Mouse (Mus musculus) limb, embryonic 14.5 days (tissue): ENCODE data around the gene Olfr764-ps1. TPM values are rescaled to one million over a fixed set of nuclear protein-coding genes. Genes with fewer than 3 reads are reported as not detected.
"Not testable (repeated sequence)": the region's sequence is repeated elsewhere in the genome, so short reads cannot be mapped to it uniquely, and the experiment has no call there.

Source experiments
- ATAC-seq: fragments of 200-750 bp; cut with Nextera tagmentation; 2 replicates; pipeline ENCODE4 v1.8.0; 2017; ENCODE audit warnings: low read depth, moderate number of reproducible peaks, moderate TSS enrichment; ENCODE audit not compliant: low FRiP score
- DNase-seq: peaks from one replicate; pipeline ENCODE4 v3.0.0-alpha.2; 2015; ENCODE audit warnings: low spot score
- H3K27ac ChIP-seq: fragments of 300-500 bp; sonication (generic); replicated peaks from 2 replicates; pipeline ENCODE4 v1.5.1; 2014; ENCODE audit warnings: low read depth, mild to moderate bottlenecking, low read length, moderate library complexity, mixed read lengths
- H3K27me3 ChIP-seq: fragments of 300-500 bp; sonication (generic); 2 replicates; pipeline ENCODE4 v1.6.1; 2014; ENCODE audit warnings: low read length, mixed read lengths; ENCODE audit not compliant: control insufficient read depth, insufficient read depth
- H3K36me3 ChIP-seq: fragments of 300-500 bp; sonication (generic); 2 replicates; pipeline ENCODE4 v1.6.1; 2014; ENCODE audit warnings: mild to moderate bottlenecking, low read length, moderate library complexity, mixed read lengths; ENCODE audit not compliant: control insufficient read depth, insufficient read depth
- H3K4me1 ChIP-seq: fragments of 300-500 bp; sonication (generic); 2 replicates; pipeline ENCODE4 v1.6.1; 2014; ENCODE audit warnings: antibody characterized with exemption, low read length, mixed read lengths; ENCODE audit not compliant: control insufficient read depth, insufficient read depth
- H3K4me2 ChIP-seq: fragments of 300-500 bp; sonication (generic); replicated peaks from 2 replicates; pipeline ENCODE4 v1.6.1; 2014; ENCODE audit warnings: low read depth, mild to moderate bottlenecking, low read length, moderate library complexity; ENCODE audit not compliant: severe bottlenecking
- H3K4me3 ChIP-seq: fragments of 300-500 bp; sonication (generic); replicated peaks from 2 replicates; pipeline ENCODE4 v1.5.1; 2014; ENCODE audit warnings: low read length
- H3K9ac ChIP-seq: fragments of 300-500 bp; sonication (generic); 2 replicates; pipeline ENCODE4 v1.6.1; 2014; ENCODE audit warnings: mild to moderate bottlenecking, low read depth, low read length, moderate library complexity; ENCODE audit not compliant: severe bottlenecking
- H3K9me3 ChIP-seq: fragments of 300-500 bp; sonication (generic); 2 replicates; pipeline ENCODE4 v1.6.1; 2016; ENCODE audit warnings: low read length; ENCODE audit not compliant: control insufficient read depth
- POLR2A ChIP-seq: fragments of 200-500 bp; IDR thresholded peaks from 2 replicates; pipeline ENCODE4 v1.8.0; 2012; ENCODE audit warnings: inconsistent platforms, mild to moderate bottlenecking, moderate library complexity, borderline replicate concordance; ENCODE audit not compliant: insufficient read depth, insufficient read length; ENCODE audit errors: extremely low read depth
- WGBS: fragments of 180-500 bp; shearing (Covaris S2); extraction: QIAGEN DNeasy Blood & Tissue Kit; methylation state at CpG from one replicate; pipeline ENCODE4 v1.1.7; 2014; 5-methylcytosine and 5-hydroxymethylcytosine counted together
- polyA plus RNA-seq, 2 experiments: library from polyadenylated mRNA; depleted of rRNA in 1 of 2; stranded (reverse) in 1 of 2; unstranded in 1 of 2; fragments of >200 nt; fragmentation: Nextera tagmentation in 1 of 2; extraction: Ambion mirVana in 1 of 2; gene quantifications; 2 replicates each; pipeline versions ENCODE4 v1.2.1 to v1.2.3; 2012 to 2014

Olfr764-ps1 gene
- polyA plus RNA-seq, 2 experiments, result 0.01 TPM; not detected in 1

- WGBS, result 57% methylated on average over 3 of the region's 3 CpGs
- Histone ChIP-seq H3K9me3 (no peaks in the 10 kb centered on the region; the same call in 1 of the 2 replicates), H3K4me3 (no peak overlapping the region), H3K4me1 (no peaks in the 10 kb centered on the region), H3K4me2 (no peak overlapping the region), H3K27me3 (no peaks in the 10 kb centered on the region), H3K36me3 (no peaks in the 10 kb centered on the region), H3K9ac (no peak overlapping the region), H3K27ac (no peak overlapping the region)
- TF ChIP-seq POLR2A, result no peak
- no peak for ATAC-seq
- DNase-seq, result peak; percentile 50
Measured at GRCm38 (mm10) chr10:129026018-129026662, 13.6 kb downstream of the Olfr764-ps1 start.

GRCm38 (mm10) chr10:129023319-129023718, 16.4 kb downstream of the Olfr764-ps1 start:
- Histone ChIP-seq H3K4me3 (no peak overlapping the region), H3K36me3 (no peaks in the 10 kb centered on the region), H3K4me2 (no peak overlapping the region), H3K27me3 (no peaks in the 10 kb centered on the region), H3K9me3 (no peaks in the 10 kb centered on the region; the same call in 1 of the 2 replicates), H3K9ac (no peak overlapping the region), H3K4me1 (no peaks in the 10 kb centered on the region), H3K27ac (no peak overlapping the region)
- no peak for ATAC-seq
- DNase-seq, result no peak
- TF ChIP-seq POLR2A, result no peak

GRCm38 (mm10) chr10:129014477-129014876, 25.2 kb downstream of the Olfr764-ps1 start:
- ATAC-seq, result no peak
- H3K27me3 ChIP-seq, result no peaks in the 10 kb centered on the region

GRCm38 (mm10) chr10:129011511-129011910, 28.2 kb downstream of the Olfr764-ps1 start:
- H3K4me1 ChIP-seq, H3K4me3 ChIP-seq, H3K9me3 ChIP-seq, H3K4me2 ChIP-seq, H3K9ac ChIP-seq, ATAC-seq, H3K27ac ChIP-seq, H3K27me3 ChIP-seq, H3K36me3 ChIP-seq, DNase-seq: not testable (repeated sequence)
- 72% methylated on average over 2 of the region's 5 CpGs for whole genome bisulfite sequencing

More at GRCm38 (mm10) chr10:129014477-129014876, 25.2 kb downstream of the Olfr764-ps1 start:
- H3K4me1 ChIP-seq, result no peaks in the 10 kb centered on the region
- no peak overlapping the region for H3K4me2 ChIP-seq
- H3K9me3 ChIP-seq, result no peaks in the 10 kb centered on the region
- no peak overlapping the region for H3K9ac ChIP-seq
- no peak overlapping the region for H3K27ac ChIP-seq
- TF ChIP-seq POLR2A, result no peak
- no peak for DNase-seq
- H3K4me3 ChIP-seq, result no peak overlapping the region
- H3K36me3 ChIP-seq, result no peaks in the 10 kb centered on the region

GRCm38 (mm10) chr10:129010288-129010841, 29.3 kb downstream of the Olfr764-ps1 start, which contains the start of gene Olfr763:
Olfr763 (plus strand) TSS chr10:129010791.
- no peak for ATAC-seq
- WGBS, result 61% methylated on average over 2 of the region's 2 CpGs

More at GRCm38 (mm10) chr10:129010288-129010841, 29.3 kb downstream of the Olfr764-ps1 start, which contains the start of gene Olfr763:
- H3K4me1 ChIP-seq, result no peaks in the 10 kb centered on the region
- H3K9ac ChIP-seq, result no peak within 1 kb of the TSS
- DNase-seq, result no peak
- H3K27me3 ChIP-seq, result no peaks in the 10 kb centered on the region
- no peak within 1 kb of the TSS for H3K4me3 ChIP-seq
- H3K9me3 ChIP-seq, result no peaks in the 10 kb centered on the region
- H3K36me3 ChIP-seq, result no peaks in the 10 kb centered on the region
- no peak within 1 kb of the TSS for H3K27ac ChIP-seq
- no peak within 1 kb of the TSS for H3K4me2 ChIP-seq
- TF ChIP-seq POLR2A, result no peak
